Mouse (Mus musculus): ENCODE data around the gene Psmb5.

Psmb5 gene

DNA sequence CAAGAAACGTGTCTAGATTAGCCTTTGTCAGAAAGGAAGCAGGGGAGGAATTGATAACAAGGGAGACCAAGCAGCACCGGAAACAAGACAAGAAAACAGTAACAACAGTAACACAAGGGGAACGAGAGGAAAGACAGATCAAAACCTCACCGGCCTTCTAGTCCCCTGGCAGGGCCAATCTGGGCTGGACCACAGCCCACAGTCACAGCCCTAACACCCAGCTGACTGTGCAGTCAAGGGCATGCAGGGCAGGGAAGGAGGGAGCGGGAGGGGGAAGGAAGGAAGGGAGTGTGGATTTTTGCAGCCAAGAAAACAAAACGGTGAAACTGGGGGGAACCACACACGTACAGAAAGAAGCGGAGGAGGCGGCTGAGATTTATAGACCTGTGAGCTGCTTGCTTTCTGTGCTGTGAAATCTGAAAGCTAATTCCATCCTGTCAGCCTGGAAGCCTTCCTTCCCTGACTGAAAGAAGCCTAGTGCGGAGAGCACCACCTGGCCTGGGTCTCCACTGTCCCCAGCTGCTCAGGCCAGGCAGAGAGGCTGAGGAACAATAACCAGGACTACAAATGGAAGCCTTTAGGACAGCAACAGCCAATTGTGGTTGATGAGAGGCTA is 25.4 kb downstream of the Psmb5 start:
- no peak for DNase-seq (ENCODE audit: low spot score in 2 of 2)

DNA sequence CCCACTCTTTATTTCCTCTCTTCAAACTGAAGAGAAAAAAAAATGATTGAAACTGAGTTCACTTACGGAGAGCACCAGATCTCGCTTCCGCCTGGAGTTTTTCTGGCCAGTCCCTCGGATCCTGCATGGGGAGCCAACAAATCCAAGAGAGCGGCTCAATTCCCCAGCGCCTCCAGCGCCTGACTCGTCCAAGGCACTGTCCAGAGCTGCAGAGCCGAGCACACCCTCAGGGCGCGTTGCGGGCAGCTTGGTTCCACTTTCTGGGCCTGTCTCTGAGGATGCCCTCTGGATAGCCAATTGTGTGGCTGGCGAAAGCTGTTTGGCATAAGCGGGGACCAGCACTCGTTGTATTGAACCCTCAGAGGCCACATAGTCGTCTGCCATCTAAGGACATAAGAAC is 26.8 kb downstream of the Psmb5 start:
- no peak for DNase-seq (ENCODE audit: low spot score in 2 of 2)

DNA sequence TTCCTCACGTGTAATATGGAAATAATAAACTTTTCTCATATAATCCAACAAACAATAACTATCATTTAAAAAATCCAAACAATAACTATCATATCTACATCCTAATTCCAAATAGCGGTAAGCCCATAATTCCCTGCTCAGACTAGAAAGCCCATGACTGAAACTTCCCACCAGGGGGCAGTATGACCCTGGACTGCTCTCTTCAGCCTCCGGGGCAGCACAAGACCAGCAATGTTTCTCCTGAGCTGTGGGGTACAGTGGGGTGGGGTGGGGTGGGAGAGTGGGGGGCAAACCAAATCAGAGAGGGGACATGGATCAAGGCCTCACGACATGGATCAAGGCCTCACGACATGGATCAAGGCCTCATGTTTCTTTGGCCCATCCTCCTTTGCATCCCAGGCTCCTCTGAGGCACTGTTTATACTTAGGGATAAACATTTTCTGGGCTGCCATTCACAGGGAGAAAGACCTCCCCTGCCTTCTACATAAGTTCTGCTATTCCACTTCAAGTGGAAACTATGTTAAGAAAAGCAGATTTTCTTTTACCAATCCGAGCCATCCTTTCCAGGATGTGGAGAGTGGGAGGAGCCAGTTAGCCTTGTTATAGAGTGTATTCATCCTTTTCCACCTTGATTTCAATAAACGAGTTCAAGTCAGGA is 34.0 kb downstream of the Psmb5 start:
- peak in 1 of 2 experiments; percentile 43 for DNase-seq (ENCODE audit: low spot score in 2 of 2)

DNA sequence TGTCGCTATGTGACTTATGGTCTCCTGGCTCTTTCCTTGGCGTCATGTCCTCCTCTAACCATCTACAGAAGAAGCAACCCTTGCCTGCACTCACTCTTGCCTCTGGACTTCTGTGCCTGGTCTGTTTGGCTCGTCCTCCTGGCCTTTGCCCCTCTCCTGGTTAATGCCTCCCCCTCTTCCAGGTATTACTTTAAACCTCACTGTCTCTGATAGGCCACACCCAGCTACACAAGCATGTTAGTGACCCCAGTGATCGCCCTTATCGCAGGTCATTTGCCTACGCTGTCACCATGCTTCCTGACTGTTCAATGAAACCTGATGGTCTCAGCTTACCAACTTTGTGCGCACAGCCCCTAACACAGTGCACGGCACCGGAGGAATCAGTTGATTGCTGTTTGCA is 35.3 kb downstream of the Psmb5 start:
- DNase-seq (ENCODE audit: low spot score in 2 of 2) = no peak

DNA sequence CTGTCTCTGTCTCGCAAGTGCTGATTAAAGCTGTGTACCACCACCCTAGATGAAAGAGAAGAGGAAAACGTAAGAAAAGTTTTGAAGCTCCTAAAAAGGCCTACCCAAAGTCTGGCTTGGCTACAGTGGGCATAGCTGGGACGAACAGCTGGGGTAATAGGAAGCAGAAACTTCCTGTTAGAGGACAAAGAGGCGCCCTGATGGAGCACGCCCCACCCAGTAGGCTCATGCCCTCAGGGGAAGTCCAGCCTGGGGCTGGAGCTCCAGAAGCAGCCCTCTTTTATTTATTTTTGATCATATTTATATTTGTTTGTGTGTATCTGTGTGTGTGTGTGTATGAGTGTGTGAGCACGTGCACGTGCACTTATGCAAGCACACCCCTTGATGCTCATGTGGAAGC is 38.2 kb downstream of the Psmb5 start:
- DNase-seq (ENCODE audit: low spot score in 2 of 2) = no peak

DNA sequence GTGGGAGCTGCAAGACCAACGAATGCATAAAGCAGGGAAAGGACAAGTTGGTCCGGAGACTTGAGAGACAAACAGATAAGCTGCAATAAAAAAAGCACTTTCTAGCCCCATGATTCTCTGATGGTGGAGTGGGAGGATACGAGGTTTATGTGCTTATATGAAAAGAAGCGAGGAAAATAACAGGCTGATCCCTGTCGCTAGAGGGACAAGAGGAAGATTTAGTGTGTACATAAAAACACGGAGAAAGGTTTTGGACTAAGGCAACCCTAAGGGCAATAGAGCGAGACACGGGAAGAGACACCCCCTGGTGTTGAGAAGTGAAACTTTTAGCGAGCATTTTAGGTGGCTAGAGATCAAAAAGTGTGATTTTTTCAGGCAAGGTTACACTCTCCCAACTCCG is 39.8 kb downstream of the Psmb5 start:
- peak in 1 of 2 experiments; percentile 29 for DNase-seq (ENCODE audit: low spot score in 2 of 2)

DNA sequence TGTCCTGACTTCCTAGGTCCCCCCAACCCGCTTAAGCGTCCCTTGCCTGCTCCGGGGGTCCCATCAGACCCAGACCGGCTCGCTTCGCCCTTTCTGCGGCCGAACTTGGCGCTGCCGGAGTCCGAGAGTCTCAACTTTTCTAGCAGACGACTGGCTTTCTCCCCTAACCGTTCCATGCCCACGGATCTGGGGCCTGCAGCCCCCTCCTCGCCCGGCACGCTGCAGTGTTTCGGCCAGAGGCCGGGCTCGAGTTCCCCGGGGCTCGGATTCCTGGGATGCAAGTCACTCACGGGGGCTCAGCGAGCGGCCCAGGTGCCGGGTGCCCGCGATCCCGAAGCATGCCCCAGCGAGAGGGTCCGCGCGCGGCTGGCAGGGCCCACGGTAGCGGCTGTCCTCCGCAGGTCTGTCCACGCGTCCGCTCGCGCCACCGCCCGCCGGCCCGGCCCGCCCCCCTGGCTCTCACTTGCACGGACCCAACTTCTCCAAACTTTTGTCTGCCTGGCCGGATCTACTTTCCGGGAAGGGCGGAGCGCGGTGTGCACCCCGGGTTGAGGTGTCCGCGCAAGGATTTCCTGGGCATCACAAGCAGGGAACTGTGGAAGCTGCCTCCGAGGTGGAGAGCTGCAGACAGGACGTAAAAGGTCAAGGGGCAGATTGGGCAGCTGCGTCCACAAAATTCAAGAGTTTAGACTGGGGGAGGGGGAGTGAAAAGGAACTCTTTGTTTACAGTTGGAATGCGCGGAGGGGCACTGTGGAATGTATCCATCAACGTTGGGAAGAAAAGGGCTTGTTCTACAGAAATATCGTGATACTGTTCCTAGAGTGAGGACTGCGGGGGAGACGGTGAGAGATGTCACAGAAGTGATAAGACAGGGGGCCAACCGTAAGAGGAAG is 40.5 kb downstream of the Psmb5 start, which contains the start of gene Ajuba:
Gene Ajuba, minus strand, starts transcription at position 470 of the 894 bp plus-strand sequence.
- DNase-seq (ENCODE audit: low spot score in 2 of 2) = peak; percentile 89 to 90

DNA sequence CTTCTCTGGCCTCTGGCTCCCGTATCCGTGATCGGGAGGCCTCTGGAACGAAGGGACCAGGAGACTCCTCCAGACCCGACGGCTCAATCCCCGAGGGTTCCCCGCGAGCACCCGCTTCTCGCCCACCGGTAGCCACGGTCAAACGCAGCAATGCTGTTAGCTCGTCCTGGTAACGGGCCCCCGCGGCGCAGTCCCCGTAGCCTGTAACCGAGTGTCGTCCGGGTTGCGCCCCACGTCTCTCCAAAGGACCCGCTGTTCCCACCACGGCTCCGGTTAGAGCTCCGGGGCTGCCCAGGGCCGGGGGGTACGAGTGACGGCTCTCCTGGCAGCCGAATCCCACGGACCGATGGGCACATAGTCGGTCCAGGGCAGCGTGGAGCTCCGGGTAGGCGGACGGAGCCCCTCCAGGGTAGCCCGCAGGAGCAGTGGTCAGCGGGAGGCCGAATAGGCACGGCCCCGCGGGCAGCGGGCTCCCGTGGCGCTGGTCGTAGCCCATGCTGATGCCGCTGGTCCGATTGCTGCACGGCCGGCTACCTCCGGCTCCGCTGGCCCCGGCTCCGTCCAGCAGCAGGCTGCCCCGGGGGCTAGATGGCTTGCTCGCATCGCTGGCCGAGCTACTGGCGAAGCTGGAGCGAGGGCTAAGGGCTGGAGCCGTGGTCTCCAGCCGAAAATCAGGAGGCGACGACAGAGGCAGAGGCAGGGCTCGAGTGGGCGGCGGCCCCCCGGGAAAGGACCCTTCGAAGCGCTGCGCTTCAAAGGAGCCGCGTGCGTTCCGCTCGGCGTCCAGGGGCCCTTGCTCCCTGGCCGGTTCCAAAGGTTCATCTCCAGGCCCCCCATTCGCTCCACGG is 41.4 kb downstream of the Psmb5 start:
- DNase-seq (ENCODE audit: low spot score in 2 of 2) = peak in 1 of 2 experiments; percentile 19

DNA sequence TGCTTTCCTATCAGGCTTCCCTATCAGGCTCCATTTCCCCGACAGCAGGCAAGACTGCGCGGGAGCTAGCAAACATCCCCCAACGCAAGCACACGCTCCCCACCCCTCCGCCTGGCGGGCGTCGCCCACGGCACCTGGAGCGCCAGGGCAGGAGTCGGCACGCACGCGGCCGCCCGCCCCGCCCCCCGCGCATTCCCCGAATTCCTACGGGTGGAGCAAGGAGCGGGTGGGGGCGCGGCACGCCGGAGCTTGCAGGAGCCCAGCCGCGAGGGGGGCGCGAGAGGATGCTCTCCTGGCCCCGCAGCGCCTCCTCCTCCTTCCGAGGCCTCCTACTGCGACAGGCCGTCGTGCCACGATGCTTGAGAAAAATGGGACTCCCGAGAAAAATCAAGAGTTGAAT is 42.2 kb downstream of the Psmb5 start:
- peak; percentile 74 to 81 for DNase-seq (ENCODE audit: low spot score in 2 of 2)

DNA sequence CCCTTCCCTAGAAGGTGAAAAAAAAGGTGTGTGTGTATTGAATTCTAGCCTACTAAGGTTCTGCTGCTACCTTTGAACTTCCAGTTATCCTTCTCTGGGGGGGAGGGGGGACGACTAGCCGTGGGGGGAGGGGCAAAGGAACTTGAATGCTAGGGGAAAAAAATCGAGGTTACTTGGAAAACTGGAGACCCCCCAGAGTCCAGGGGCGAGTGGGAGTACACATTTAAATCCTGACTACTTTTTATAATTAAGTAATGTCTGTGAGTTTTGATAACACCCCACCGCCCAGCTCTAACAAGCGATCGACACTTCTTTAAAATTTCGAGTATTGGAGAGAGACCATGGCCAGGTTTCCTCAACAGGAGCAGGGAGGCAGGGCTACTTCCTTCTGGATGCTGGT is 42.8 kb downstream of the Psmb5 start:
- DNase-seq (ENCODE audit: low spot score in 2 of 2) = no peak

DNA sequence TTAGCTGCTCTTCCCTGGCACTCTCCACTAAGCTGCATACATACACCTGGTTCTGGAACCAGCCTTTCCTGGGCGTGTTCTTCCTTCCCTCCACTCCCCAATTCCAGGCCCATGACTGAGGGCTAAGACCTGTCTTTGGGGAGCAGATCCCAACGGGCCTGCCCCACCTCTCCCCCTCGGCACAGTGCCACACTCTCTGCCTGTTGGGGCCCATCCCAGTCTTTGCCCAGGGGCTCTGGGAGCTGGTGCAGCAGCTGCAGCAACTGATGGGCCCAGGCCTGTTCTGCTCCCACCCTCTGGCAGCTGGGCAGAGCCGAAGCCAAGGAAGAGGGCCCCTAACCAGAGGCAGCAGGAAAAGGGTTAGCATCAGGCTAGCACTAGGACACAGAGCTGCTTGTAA is 43.6 kb downstream of the Psmb5 start:
- DNase-seq (ENCODE audit: low spot score in 2 of 2) = peak; percentile 60 to 68

DNA sequence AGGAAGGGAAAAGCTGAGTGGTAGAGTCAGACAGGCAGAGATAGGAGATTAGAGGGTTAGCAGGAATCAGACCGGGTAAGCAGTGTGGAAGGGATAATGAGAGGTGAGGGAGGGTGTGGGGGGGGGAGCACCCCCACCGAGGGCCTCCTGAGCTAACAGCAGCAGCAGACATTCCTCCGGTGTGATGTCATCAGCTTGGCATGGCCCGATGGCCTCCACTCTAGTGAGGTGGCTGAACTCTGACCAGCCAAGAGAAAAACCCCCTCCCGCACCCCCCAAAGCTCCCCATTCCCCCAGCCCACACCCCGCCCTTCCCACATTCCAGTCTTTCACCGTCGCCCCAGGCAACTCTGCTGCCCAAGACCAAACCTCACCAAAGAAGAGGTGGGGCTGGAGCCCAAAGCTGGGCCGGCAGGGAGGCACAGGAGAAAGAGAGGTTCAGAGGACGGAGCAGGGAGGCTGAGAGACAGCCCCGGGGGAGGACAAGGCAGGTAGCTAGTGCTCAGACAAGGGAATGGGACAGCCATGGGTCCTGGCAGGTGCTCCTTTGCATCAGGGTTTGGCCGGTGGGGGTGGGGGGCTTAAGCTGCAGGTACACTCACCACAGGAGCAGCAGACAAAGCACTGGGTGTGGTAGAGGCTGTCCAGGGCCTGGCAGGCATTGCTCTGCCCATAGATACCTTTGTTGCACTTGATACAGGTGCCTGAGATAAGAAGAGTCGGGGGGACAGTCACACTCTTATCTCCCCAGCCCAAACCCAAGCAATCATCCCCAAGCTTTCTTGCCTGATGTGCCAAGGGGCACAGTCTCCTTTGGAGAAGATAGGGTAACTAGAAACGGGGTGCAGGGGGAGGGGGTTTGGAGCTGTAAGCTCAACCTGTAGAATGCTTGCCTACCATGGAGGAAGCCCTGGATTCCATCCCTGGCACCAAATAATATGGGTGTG is 44.8 kb downstream of the Psmb5 start:
- DNase-seq (ENCODE audit: low spot score in 2 of 2) = peak in 1 of 2 experiments; percentile 41

DNA sequence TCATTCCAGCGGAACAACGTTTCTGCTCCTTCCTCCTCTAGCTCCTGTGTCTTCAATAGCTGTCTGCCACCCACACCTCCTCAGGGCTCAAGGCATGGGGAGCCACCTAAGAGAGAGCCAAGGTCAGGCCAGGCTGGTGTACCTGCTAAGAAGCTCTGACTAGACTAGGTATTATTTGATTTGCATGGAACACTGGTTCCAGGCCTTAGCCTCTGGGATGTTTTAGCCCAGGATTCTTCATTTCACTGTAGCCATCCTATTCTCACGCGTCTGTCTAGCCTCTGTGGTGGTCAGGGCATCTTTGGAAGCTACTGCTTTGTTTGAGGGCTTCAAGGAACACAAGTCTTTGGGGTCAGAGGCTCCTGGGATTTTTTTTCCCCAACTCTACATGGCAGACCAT is 45.7 kb downstream of the Psmb5 start:
- DNase-seq (ENCODE audit: low spot score in 2 of 2) = no peak

DNA sequence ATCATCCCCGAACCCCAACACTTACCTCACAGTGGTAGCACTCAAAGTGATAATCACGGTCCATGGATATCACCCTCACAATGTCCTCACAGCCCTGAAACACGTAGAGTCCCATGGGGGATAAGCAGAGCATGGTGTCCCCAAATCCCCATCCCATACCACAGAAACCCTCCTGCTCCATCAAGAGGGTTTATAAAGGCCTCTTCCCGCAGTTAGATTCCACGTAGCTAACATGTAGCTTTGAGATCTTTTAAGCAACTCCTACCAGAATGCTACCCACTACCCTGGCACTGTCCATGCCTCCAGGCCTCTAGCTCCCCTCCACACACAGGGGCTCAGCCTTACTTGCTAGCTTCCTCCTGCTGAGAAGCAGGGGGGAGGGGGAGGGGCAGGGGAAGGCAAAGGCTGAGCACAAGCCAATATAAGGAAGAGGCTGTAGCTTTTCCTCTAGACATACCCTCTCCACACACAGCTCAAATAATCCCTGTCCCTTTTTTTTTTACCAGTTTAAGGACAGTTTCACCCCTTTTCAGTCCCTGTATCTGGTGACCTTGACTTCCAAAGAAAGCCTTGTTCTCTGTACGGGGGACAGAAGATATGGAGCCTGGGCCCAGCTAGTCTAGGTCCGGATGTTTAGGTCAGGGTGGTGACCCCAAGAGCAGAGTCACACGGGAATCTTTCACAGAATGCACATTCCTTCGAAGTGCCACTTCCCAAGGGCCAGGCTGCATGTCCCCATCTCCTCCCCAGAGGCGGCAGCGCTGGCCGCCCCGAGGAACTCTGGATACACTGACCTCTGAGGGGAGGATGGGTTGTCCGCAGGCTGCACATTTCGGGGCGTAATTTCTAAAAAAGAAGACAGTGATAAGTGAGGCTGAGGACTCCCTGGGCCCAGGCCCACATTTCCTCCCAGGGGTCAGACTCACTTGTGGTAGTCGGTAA is 48.1 kb downstream of the Psmb5 start:
- DNase-seq (ENCODE audit: low spot score in 2 of 2) = no peak

DNA sequence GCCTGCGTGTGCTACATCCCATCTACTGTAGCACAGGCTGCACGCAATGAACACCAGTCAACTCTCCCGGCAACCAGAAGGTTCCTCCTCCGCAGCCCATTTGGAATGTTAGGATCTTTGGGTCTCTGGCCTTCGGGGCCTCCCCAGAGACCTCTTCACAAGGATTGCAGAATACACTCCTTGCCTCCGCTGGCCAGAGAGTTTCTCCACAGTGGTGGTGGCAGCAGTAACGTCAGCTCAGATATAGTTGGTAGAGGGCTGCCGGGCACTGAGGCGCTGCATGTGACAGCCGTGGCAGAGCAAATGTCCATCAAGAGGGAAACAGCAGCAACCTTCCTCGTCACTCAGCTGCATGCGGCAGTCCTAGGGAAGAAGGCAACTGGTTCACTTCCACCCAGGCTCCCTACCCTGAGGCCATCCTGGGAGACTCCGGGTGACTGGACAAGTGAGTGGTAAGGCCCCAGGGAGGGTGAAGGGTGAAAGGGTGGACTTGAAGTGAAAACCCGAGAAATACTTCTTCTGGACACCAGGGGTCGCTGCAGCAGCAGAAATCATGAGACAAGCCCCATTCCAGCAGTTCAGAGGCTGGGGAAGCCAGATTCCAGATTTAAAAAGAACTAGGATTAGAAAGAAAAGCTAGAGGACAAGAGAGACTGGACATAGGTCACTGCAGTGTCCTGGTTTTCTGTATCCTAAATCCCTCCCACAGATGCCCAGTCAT is 49.0 kb downstream of the Psmb5 start:
- DNase-seq (ENCODE audit: low spot score in 2 of 2) = peak in 1 of 2 experiments; percentile 79

Measured in urinary bladder, postnatal 36 days (tissue).